Mouse (Mus musculus): ENCODE data around the gene Gm20441.
"Not testable (repeated sequence)": the region's sequence is repeated elsewhere in the genome, so short reads cannot be mapped to it uniquely, and the experiment has no call there.

Gene Gm20441

GRCm38 (mm10) chr10:75779206-75780174, 1.3 kb downstream of the Gm20441 start:
- DNase-seq (ENCODE audit: low read depth, low spot score) = no peak

DNA sequence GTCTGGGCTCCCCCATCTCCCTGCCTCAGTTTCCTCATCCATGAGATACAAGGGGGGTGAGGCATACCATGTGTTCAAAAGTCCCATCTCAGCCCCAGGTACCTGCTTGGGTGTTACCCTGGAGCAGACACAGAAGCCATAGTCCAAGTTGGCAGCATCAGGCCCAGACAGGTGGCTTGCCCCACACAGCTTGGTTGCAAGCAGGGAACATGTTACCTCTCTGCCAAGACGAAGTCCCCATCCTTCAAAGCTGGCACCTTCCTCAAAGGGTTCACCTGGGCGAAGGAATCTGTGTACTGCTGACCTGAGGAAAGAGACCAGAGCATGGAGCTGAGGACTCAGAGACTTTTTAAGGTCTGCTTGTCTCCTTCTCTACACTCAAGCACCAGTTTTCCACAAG, 2.9 kb downstream of the Gm20441 start:
- DNase-seq (ENCODE audit: low read depth, low spot score) = no peak

- DNase-seq (ENCODE audit: low read depth, low spot score) = no peak
Measured at GRCm38 (mm10) chr10:75776562-75776961, 4.2 kb downstream of the Gm20441 start.

GRCm38 (mm10) chr10:75774587-75774986, 6.2 kb downstream of the Gm20441 start:
- DNase-seq (ENCODE audit: low read depth, low spot score) = no peak

DNA sequence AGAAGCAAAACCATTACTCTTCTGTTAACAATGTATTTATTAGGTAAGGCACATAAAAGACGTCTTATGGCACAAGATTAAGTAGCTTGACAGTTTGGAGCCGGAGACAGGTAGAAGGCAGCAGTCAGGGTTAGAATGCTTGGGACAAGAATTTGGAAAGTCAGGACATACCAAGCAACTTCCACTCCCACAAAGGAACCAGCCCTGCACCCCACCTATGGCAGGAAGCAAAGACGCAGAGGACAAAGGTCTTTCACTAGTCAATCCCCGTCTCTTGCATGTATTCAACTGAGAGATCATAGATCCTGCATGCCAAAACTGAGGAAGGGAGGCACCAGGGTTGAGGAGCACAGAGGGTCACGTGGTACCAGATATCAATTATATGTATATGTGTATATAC, 6.7 kb downstream of the Gm20441 start:
- DNase-seq (ENCODE audit: low read depth, low spot score) = no peak

DNA sequence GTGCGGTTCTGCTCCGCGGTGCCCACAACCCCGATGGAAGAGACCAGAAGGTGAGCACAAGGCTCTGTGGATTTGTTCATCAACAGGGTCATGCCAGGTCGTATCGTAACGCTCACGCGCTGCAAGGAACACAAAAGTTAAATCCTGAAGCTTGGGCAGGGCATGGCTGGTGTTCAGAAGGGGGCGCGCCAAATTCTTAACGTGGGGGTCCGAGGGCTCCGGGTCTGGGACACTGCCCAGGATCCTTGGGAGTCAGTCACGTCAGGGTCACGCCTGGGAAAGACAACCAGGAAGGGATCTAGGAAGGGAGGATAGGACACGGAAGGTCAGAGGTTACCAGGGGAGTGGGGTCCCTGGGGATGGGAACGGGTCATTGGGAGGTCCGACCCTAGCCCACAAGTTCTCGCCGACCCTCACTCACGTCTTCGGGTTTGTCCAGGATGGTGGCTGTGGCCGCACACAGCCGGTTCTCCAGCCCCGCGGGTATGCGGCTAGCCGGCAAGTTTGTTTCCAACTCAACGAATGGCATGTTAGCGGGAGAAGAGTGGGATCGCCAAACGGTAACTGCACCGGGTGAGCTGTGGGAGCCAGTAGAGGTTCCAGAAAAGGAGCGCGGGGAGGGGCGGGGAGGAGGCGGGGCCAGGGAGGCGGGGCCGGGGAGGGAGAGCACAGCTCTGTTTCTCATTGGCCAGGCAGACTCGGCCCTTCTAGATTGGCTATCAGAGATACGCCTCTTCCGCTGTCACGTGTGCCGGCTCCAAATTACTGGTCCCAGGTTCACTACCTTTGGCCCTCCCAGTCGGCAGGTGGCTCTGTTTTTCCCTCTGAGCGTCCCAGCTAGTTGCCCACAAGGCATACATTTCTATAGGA, 7.7 kb downstream of the Gm20441 start, which contains the start of gene Ddt:
Ddt (minus strand) TSS at position 620 of the 870 bp plus-strand sequence.
- peak; percentile 88 for DNase-seq (ENCODE audit: low read depth, low spot score)

- DNase-seq (ENCODE audit: low read depth, low spot score) = not testable (repeated sequence)
Measured at GRCm38 (mm10) chr10:75767756-75768155, 13.0 kb downstream of the Gm20441 start.

DNA sequence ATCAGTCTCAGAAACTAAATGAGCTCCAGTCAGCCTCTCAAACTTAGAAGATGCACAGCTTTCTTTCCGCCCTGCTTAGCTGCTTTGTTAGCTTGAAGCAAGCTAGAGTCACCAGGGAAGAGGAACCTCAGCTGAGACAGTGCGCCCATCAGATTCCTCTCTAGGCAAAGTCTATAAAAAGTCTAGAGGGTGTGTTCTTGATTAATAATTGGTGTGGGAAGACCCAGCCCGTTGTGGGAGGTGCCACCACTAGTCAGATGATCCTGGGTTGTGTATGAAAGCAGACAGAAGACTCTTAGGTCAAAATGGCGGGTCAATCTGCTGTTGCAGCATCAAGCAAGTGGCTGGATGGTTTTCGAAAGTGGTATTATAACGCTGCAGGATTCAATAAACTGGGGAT, 13.9 kb downstream of the Gm20441 start:
- no peak for DNase-seq (ENCODE audit: low read depth, low spot score)

DNA sequence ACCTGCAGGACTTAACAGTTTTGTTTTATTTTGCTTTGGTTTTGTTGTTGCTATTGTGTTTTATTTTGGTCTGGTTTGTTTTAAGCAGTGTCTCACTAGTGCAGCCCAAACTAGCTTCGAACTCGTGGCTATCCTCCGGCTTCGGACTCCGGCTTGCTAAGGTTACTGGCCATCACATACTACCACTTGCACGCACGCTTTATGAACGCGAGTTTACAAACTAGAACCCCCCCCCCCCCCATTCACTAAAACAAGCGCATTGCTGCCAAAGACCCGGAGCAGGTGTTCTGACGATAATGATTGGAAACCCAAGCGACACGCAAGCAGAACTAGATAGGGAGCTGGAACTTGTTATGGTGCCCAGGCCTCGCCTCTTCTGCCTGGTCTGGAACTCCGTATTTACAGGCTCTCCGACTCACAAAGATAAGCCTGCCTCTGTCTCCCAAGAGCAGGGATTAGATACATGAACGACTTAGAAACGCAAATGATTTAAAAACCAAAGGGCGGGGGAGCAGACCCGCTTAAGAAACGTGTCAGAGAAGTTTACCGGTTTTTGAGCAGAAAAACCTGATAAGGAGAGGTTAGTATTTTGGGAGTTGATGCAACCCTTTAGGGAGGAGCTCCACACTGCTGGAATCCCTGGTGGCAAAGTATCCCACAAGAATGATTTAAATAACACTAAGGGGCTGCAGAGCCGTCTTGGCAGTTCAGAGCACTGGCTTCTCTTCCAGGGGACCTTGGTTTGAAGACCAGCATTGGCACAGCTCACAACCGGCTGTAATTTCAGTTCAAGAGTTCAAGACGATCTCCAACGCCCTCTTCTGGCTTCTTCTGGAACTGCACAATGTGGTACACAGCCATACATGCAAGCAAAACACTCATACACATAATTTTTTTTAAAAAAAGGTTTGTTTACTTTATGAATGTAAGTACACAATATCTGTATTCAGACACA, 16.0 kb downstream of the Gm20441 start:
- peak; percentile 70 for DNase-seq (ENCODE audit: low read depth, low spot score)

DNA sequence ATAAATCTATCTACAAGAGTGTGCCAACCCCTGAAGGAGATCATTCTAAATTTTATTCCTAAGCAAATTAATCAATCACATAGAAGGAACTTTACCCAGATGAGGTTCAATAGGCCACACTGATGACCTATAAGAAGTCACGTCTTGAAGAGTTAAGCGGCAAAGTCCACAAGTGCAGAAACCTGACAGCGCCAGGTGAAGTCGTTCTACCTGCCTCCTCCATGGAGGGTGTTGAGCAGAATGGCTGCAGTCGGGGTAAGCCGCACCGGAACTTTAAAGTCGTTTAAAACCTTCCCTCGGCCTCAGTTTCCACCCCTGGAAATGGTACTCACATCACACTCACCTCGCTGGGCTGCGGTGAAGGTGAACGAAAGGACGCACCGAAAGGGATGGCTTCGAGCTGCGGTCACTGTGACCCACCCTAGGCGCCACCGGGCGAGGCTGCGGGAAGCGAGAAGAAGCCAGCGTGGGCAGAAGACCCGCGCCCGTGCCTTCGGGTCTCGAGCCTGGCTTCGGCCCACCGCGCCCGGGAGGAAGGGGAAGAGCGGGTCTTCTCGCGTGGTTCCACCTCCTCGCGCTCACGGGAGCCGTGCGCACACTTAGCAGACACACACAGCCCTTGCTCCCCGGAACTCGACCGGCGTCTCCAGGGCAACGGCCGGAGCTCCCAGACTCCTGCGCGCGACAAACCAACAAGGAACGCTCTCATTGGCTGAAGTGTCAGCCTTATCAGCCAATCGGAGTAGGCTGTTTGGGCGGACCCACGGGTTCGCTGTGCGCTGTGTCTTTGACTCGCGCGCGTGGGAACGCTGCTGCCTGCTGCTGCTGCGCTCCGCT, 16.9 kb downstream of the Gm20441 start, which contains the start of gene Cabin1:
Cabin1 (minus strand) TSS at position 660 of the 837 bp plus-strand sequence.
- peak; percentile 98 for DNase-seq (ENCODE audit: low read depth, low spot score)

GRCm38 (mm10) chr10:75762413-75762812, 18.3 kb downstream of the Gm20441 start:
- DNase-seq (ENCODE audit: low read depth, low spot score) = no peak

DNA sequence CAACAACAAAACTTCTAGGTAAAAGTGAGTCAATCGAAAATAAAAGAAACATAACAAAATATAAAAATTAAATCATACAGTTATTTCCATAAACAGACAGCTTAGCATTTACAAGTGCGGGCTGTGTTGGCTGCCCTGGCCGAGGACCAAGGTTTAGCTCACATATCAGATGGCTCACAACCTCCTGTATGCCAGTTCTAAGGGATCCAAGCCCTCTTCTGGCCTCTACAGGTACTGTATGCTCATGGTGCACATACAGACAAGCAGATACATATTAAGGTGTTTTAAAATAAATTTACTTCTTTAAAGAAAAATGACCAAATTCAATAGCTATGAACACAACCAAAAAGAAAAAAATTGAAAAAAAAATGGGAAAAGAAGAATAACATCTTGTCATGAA, 20.4 kb downstream of the Gm20441 start:
- no peak for DNase-seq (ENCODE audit: low read depth, low spot score)

GRCm38 (mm10) chr10:75756719-75757118, 24.0 kb downstream of the Gm20441 start:
- no peak for DNase-seq (ENCODE audit: low read depth, low spot score)

- DNase-seq (ENCODE audit: low read depth, low spot score) = peak; percentile 66
Measured at GRCm38 (mm10) chr10:75744017-75744416, 36.7 kb downstream of the Gm20441 start.

DNA sequence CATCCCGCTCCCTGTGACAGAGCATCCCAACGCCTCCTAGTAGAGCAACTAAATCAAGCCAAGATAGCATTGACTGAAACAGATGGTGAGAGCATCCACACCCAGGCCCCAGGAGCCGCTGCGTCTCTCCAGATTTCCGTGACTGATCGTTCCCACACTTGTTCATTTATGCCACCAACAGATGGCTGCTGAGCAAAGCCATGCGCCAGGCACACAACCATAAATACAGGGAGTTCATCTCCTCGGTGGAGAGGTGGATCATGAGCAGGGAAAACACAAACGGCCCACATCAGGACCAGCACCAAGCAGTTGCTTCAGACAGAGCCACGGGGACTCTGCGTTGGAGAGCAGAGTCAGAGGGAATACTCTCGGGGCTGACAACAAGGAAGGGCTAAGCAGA, 37.4 kb downstream of the Gm20441 start:
- no peak for DNase-seq (ENCODE audit: low read depth, low spot score)

DNA sequence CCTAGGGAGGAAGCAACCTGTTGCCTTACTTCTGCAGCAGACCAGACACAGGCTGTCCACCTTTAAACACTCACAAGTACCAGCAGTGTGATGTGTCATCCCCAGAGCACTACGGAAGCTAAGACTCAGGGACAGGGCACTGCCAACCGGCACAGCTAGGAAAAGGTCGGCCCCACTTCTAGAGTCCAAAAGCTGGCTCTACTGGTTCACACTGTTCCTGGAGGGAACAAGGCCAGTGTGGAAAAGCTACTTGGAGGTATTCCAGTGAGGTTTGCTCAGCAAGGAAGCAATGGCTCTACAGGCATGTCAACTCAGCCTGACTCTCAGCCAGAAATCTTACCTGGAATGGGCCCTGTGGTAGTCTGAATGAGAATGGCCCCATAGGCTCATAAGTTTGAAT, 39.9 kb downstream of the Gm20441 start:
- DNase-seq (ENCODE audit: low read depth, low spot score) = peak; percentile 30

GRCm38 (mm10) chr10:75725449-75725848, 55.3 kb downstream of the Gm20441 start:
- no peak for DNase-seq (ENCODE audit: low read depth, low spot score)
